Mouse (Mus musculus) urinary bladder, postnatal 0 days (tissue): ENCODE data around the gene Olfr743. TPM values are rescaled to one million over a fixed set of nuclear protein-coding genes. Genes with fewer than 3 reads are reported as not detected.

Source experiments
- polyA plus RNA-seq: library from polyadenylated mRNA; unstranded; fragments of >200 nt; fragmentation: Nextera tagmentation; extraction: Ambion mirVana; gene quantifications from 2 replicates; pipeline ENCODE4 v1.2.1, GENCODE M21; 2015

Gene Olfr743
- not detected in 2 replicates for polyA plus RNA-seq

GRCm38 (mm10) chr14:50521539-50521938, at the start of gene Olfr743:
Gene Olfr743 (plus strand): TSS chr14:50521839.

GRCm38 (mm10) chr14:50472438-50472837, 49.2 kb upstream of the Olfr743 start, which contains the start of gene Olfr741:
Gene Olfr741 (plus strand): TSS chr14:50472738.

GRCm38 (mm10) chr14:50503300-50503699, 18.3 kb upstream of the Olfr743 start, which contains the start of gene Olfr742:
Gene Olfr742 (plus strand): TSS chr14:50503600.

Other genes starting within 250 kb of the Olfr743 start
- not detected in 2 replicates for gene Olfr732, start 237.6 kb upstream of the Olfr743 start, polyA plus RNA-seq
- not detected in 2 replicates for gene Olfr733, start 220.3 kb upstream of the Olfr743 start, polyA plus RNA-seq
- not detected in 2 replicates for gene Olfr734, start 195.1 kb upstream of the Olfr743 start, polyA plus RNA-seq
- gene Olfr735, start 173.0 kb upstream of the Olfr743 start, polyA plus RNA-seq = not detected in 2 replicates
- not detected in 2 replicates for gene Tlr11, start 163.9 kb upstream of the Olfr743 start, polyA plus RNA-seq
- gene Olfr736, start 140.7 kb upstream of the Olfr743 start, polyA plus RNA-seq = not detected in 2 replicates
- not detected in 2 replicates for gene Olfr738, start 114.3 kb upstream of the Olfr743 start, polyA plus RNA-seq
- gene Olfr739, start 103.2 kb upstream of the Olfr743 start, polyA plus RNA-seq = not detected in 2 replicates
- not detected in 2 replicates for gene Olfr740, start 76.3 kb upstream of the Olfr743 start, polyA plus RNA-seq
- not detected in 2 replicates for gene Olfr741, start 49.1 kb upstream of the Olfr743 start, polyA plus RNA-seq
- gene Olfr742, start 18.2 kb upstream of the Olfr743 start, polyA plus RNA-seq = not detected in 2 replicates
- not detected in 2 replicates for gene Olfr744, start 93.0 kb downstream of the Olfr743 start, polyA plus RNA-seq
- not detected in 2 replicates for gene Olfr745, start 117.5 kb downstream of the Olfr743 start, polyA plus RNA-seq
- gene Olfr746, start 125.2 kb downstream of the Olfr743 start, polyA plus RNA-seq = not detected in 2 replicates
- gene Olfr747, start 171.4 kb downstream of the Olfr743 start, polyA plus RNA-seq = not detected in 2 replicates
- not detected in 2 replicates for gene Olfr748, start 185.5 kb downstream of the Olfr743 start, polyA plus RNA-seq
- gene Olfr749, start 223.3 kb downstream of the Olfr743 start, polyA plus RNA-seq = not detected in 2 replicates